Mouse (Mus musculus) testis, adult 2 months (tissue): ENCODE data around the gene Cdhr5.

Experiments used
- CTCF ChIP-seq: fragments of 200-500 bp; IDR thresholded peaks from 2 replicates; pipeline ENCODE4 v1.5.1; 2012; ENCODE audit warnings: low read depth, mild to moderate bottlenecking, inconsistent platforms, low read length, moderate library complexity; ENCODE audit not compliant: control insufficient read depth, insufficient read depth, insufficient replicate concordance
- POLR2A ChIP-seq: fragments of 200-500 bp; IDR thresholded peaks from 2 replicates; pipeline ENCODE4 v1.6.1; 2012; ENCODE audit warnings: low read depth, mild to moderate bottlenecking, inconsistent platforms, low read length, moderate library complexity; ENCODE audit not compliant: control insufficient read depth

DNA sequence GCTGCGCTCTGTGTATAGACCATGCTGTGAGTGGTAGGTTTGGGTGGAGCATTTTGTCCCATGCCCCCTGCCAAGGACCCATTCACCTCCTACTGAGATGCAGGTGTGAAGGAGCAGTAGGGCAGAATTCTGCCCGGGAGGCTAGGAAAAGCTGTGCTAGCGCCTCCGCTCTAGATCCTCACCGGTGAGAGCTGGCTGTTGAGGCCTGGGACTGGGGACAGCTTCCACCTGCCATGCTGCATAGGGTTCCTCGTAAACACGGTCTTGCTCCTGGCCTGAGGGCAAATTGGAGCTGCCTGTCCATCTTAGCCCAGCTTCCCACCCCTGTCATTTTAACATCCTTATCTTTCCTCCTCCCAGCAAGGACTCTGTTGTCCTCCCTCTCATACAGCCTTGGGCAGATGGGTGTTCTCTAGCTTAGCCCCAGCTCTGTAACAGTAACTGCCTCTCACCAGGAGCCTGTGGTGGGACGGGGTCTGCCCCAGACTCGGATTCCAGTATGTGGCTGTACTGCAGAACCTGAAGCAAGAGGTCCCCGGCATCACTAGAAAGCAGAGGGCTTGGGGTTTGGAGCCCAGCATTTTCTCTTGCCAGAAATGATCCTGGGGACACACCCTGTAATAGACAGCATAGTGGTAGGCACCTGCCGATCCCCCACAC lies 12.4 kb downstream of the Cdhr5 start:
- TF ChIP-seq CTCF = no peak
- TF ChIP-seq POLR2A = no peak
